Comparison of ENCODE assay signal across 8 mouse cellular contexts in the genomic region with DNA sequence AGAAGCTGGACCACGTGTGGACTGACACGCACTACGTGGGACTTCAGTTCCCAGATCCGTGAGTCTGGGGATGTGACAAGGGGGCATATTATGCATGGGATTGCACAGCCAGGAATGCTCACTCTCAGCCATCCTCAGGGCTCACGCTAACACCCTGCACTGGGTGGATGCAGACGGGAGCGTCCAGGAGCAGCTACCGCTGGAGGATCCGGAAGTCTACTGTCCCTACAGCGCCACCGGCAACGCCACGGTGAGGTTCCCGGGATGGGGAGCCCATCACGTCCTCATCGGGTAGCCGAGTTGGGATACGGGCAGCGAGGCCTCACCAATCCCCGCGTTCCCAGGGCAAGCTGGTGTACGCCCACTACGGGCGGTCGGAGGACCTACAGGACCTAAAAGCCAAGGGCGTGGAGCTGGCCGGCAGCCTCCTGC. TPM values are rescaled to one million over a fixed set of nuclear protein-coding genes. Genes with fewer than 3 reads are reported as not detected.
DNase-seq lines count a peak whose midpoint lies in the region; ATAC-seq and TF ChIP-seq lines count a peak whose summit lies in the region.

No protein-coding gene starts in this region.

- ATAC-seq in forebrain, embryonic 16.5 days = no peak
- no peak; the same call in 1 of the 2 replicates for ATAC-seq in hindbrain, embryonic 15.5 days (ENCODE audit: low FRiP score, low read depth)
- ATAC-seq in stomach, embryonic 14.5 days (ENCODE audit: insufficient number of reproducible peaks, insufficient read depth, low FRiP score, low read depth) = no peak
- no peak for ATAC-seq in megakaryocyte progenitor cell, adult 5-6 weeks (replicated peaks; ENCODE audit: poor library complexity)

- H3K27ac ChIP-seq in ES-E14 (ENCODE audit: insufficient read depth, low read depth, low read length, poor library complexity, severe bottlenecking) = no peak overlapping the region
- no peak overlapping the region for H3K27ac ChIP-seq in forebrain, embryonic 16.5 days (ENCODE audit: low read length)
- no peak overlapping the region for H3K27ac ChIP-seq in hindbrain, embryonic 15.5 days (replicated peaks)
- H3K27ac ChIP-seq in stomach, embryonic 14.5 days (ENCODE audit: low read length) = no peak overlapping the region

- no peak for DNase-seq in ES-E14 (ENCODE audit: low read depth, low spot score)
- peak; percentile 75 for DNase-seq in cerebellum, adult 11 months
- peak; percentile 52 to 68 for DNase-seq in left cerebral cortex, postnatal 25 days (ENCODE audit: low spot score in 2 of 2)
- DNase-seq in lung, postnatal 4 days = peak; percentile 49

- no peaks in the 10 kb centered on the region for H3K36me3 ChIP-seq in ES-E14 (ENCODE audit: control insufficient read depth, insufficient read depth, low read length, poor library complexity, severe bottlenecking)
- H3K36me3 ChIP-seq in forebrain, embryonic 16.5 days (ENCODE audit: control insufficient read depth, insufficient read depth) = no peaks in the 10 kb centered on the region
- no peaks in the 10 kb centered on the region for H3K36me3 ChIP-seq in hindbrain, embryonic 15.5 days
- no peaks in the 10 kb centered on the region for H3K36me3 ChIP-seq in stomach, embryonic 14.5 days (ENCODE audit: control insufficient read depth, insufficient read depth, low read length)

- H3K4me2 ChIP-seq in forebrain, embryonic 16.5 days (ENCODE audit: low read length) = peak overlapping the region; percentile 50
- H3K4me2 ChIP-seq in hindbrain, embryonic 15.5 days = peak overlapping the region; percentile 54
- H3K4me2 ChIP-seq in stomach, embryonic 14.5 days (replicated peaks; ENCODE audit: low read depth, low read length) = peak overlapping the region; percentile 46

- 5% methylated on average over 27 of the region's 27 CpGs for WGBS in forebrain, embryonic 16.5 days
- WGBS in hindbrain, embryonic 15.5 days = 6% methylated on average over 27 of the region's 27 CpGs
- 9% methylated on average over 27 of the region's 27 CpGs for WGBS in stomach, embryonic 14.5 days

- H3K4me3 ChIP-seq in ES-E14 (ENCODE audit: insufficient read depth in 1 of 2, low read depth in 1 of 2, low read length in 2 of 2, poor library complexity in 1 of 2, severe bottlenecking in 1 of 2) = peak overlapping the region; percentile 1; a peak in 1 of 4 replicates
- peak overlapping the region; percentile 16 for H3K4me3 ChIP-seq in forebrain, embryonic 16.5 days (replicated peaks; ENCODE audit: low read length)
- peak overlapping the region; percentile 28 for H3K4me3 ChIP-seq in hindbrain, embryonic 15.5 days
- H3K4me3 ChIP-seq in stomach, embryonic 14.5 days (ENCODE audit: low read depth, low read length) = peak overlapping the region; percentile 20; the same call in 1 of the 2 replicates

- H3K9me3 ChIP-seq in ES-E14 (ENCODE audit: control insufficient read depth, insufficient read depth, low read depth, low read length) = no peaks in the 10 kb centered on the region
- no peaks in the 10 kb centered on the region for H3K9me3 ChIP-seq in forebrain, embryonic 16.5 days (ENCODE audit: control insufficient read depth, low read length)
- H3K9me3 ChIP-seq in hindbrain, embryonic 15.5 days = no peaks in the 10 kb centered on the region
- H3K9me3 ChIP-seq in stomach, embryonic 14.5 days (ENCODE audit: control insufficient read depth, low read depth, low read length) = no peaks in the 10 kb centered on the region

- no peaks in the 10 kb centered on the region; the same call in 1 of the 2 replicates for H3K27me3 ChIP-seq in forebrain, embryonic 16.5 days (replicated peaks; ENCODE audit: control insufficient read depth, insufficient read depth, low read length)
- H3K27me3 ChIP-seq in hindbrain, embryonic 15.5 days = no peaks in the 10 kb centered on the region
- no peaks in the 10 kb centered on the region for H3K27me3 ChIP-seq in stomach, embryonic 14.5 days (ENCODE audit: control insufficient read depth, insufficient read depth, low read length)

- H3K4me1 ChIP-seq in ES-E14 (ENCODE audit: control insufficient read depth in 2 of 2, insufficient read depth in 2 of 2, low read length in 2 of 2, poor library complexity in 1 of 2) = peaks cover 0 to 5% of the 10 kb centered on the region in 2 experiments; a peak in 1 of 4 replicates
- H3K4me1 ChIP-seq in forebrain, embryonic 16.5 days (replicated peaks; ENCODE audit: control insufficient read depth, insufficient read depth, low read length) = no peaks in the 10 kb centered on the region; the same call in 1 of the 2 replicates
- H3K4me1 ChIP-seq in hindbrain, embryonic 15.5 days (replicated peaks) = peaks cover 4% of the 10 kb centered on the region; the same call in 1 of the 2 replicates
- H3K4me1 ChIP-seq in stomach, embryonic 14.5 days (ENCODE audit: control insufficient read depth, insufficient read depth, low read length) = no peaks in the 10 kb centered on the region

- intact Hi-C loops in left cerebral cortex, postnatal 25 days (cut with DNase I) = no loop called here

- no peak overlapping the region; the same call in 1 of the 2 replicates for H3K9ac ChIP-seq in ES-E14 (ENCODE audit: insufficient read depth, low read depth, low read length, poor library complexity, severe bottlenecking)
- peak overlapping the region; percentile 50 for H3K9ac ChIP-seq in forebrain, embryonic 16.5 days (replicated peaks; ENCODE audit: low read depth, low read length)
- peak overlapping the region; percentile 30; the same call in 1 of the 2 replicates for H3K9ac ChIP-seq in hindbrain, embryonic 15.5 days
- no peak overlapping the region for H3K9ac ChIP-seq in stomach, embryonic 14.5 days (replicated peaks; ENCODE audit: low read depth, low read length)

- in situ Hi-C loops in ES-E14 (cut with MboI; ENCODE audit: low sequenced_read_pairs in 2 of 2, unreplicated experiment in 2 of 2) = no loop called here

TF ChIP-seq in ES-E14, 5 proteins besides CTCF, POLR2A, EP300 and RAD21:
- TF ChIP-seq MAFK (IDR thresholded peaks at IDR 0.05; ENCODE audit: insufficient read depth, low read depth, low read length) = no peak
- no peak for TF ChIP-seq CHD2 (IDR thresholded peaks at IDR 0.05; ENCODE audit: low read depth, low read length)
- TF ChIP-seq HCFC1 (IDR thresholded peaks at IDR 0.05; ENCODE audit: borderline replicate concordance, insufficient read depth, low read length) = no peak
- no peak for TF ChIP-seq ZNF384 (IDR thresholded peaks at IDR 0.05; ENCODE audit: low read depth, low read length)
- TF ChIP-seq ZC3H11A (IDR thresholded peaks at IDR 0.05; ENCODE audit: borderline replicate concordance, low read depth, low read length) = no peak

RNA-seq across cellular contexts. Expression of gene Tfr2, which starts 4.8 kb away (rescaled TPM):
- 3.7 and 7.6 TPM in 2 replicates for total RNA-seq in ES-E14 (2012; rRNA removed)
- polyA plus RNA-seq in forebrain, embryonic 16.5 days (2015; fragmentation: Nextera tagmentation; extraction: Ambion mirVana) = 2.3 and 3.1 TPM in 2 replicates
- polyA plus RNA-seq in hindbrain, embryonic 15.5 days (2015; fragmentation: Nextera tagmentation; extraction: Ambion mirVana) = 6.1 and 6.4 TPM in 2 replicates
- 1 to 10 TPM; 8.1 to 8.9 TPM for total RNA-seq in left cerebral cortex, postnatal 25 days (2021)
- polyA plus RNA-seq in stomach, embryonic 14.5 days (2014; fragmentation: Nextera tagmentation; extraction: Ambion mirVana) = 0.43 and 0.46 TPM in 2 replicates
- total RNA-seq in megakaryocyte progenitor cell, adult 5-6 weeks (2015) = 14.1 and 20.7 TPM in 2 replicates
- 13.2 and 23.4 TPM in 2 replicates for total RNA-seq in megakaryocyte progenitor cell, adult 5-6 weeks (2017)

RNA-seq across cellular contexts. Expression of gene Actl6b, which starts 21.2 kb away (rescaled TPM):
- not detected in 2 replicates for total RNA-seq in ES-E14 (2012; rRNA removed)
- polyA plus RNA-seq in forebrain, embryonic 16.5 days (2015; fragmentation: Nextera tagmentation; extraction: Ambion mirVana) = 254 and 298 TPM in 2 replicates
- polyA plus RNA-seq in hindbrain, embryonic 15.5 days (2015; fragmentation: Nextera tagmentation; extraction: Ambion mirVana) = 251 and 285 TPM in 2 replicates
- 100 to 1,000 TPM; 109 to 118 TPM for total RNA-seq in left cerebral cortex, postnatal 25 days (2021)
- polyA plus RNA-seq in stomach, embryonic 14.5 days (2014; fragmentation: Nextera tagmentation; extraction: Ambion mirVana) = 6.7 and 7.3 TPM in 2 replicates
- not detected in 2 replicates for total RNA-seq in megakaryocyte progenitor cell, adult 5-6 weeks (2015)
- total RNA-seq in megakaryocyte progenitor cell, adult 5-6 weeks (2017) = not detected in 2 replicates

RNA-seq across cellular contexts. Expression of gene Mospd3, which starts 26.4 kb away (rescaled TPM):
- total RNA-seq in ES-E14 (2012; rRNA removed) = 7.8 and 12.9 TPM in 2 replicates
- 43.5 and 43.7 TPM in 2 replicates for polyA plus RNA-seq in forebrain, embryonic 16.5 days (2015; fragmentation: Nextera tagmentation; extraction: Ambion mirVana)
- 59.7 and 73.5 TPM in 2 replicates for polyA plus RNA-seq in hindbrain, embryonic 15.5 days (2015; fragmentation: Nextera tagmentation; extraction: Ambion mirVana)
- total RNA-seq in left cerebral cortex, postnatal 25 days (2021) = 10 to 100 TPM; 18.2 to 22.2 TPM
- 32.3 and 34.2 TPM in 2 replicates for polyA plus RNA-seq in stomach, embryonic 14.5 days (2014; fragmentation: Nextera tagmentation; extraction: Ambion mirVana)
- 95.4 and 97.5 TPM in 2 replicates for total RNA-seq in megakaryocyte progenitor cell, adult 5-6 weeks (2015)
- total RNA-seq in megakaryocyte progenitor cell, adult 5-6 weeks (2017) = 3.6 and 5.5 TPM in 2 replicates

RNA-seq across cellular contexts. Expression of gene Pcolce, which starts 39.1 kb away (rescaled TPM):
- 134 and 157 TPM in 2 replicates for total RNA-seq in ES-E14 (2012; rRNA removed)
- 10.6 and 18.3 TPM in 2 replicates for polyA plus RNA-seq in forebrain, embryonic 16.5 days (2015; fragmentation: Nextera tagmentation; extraction: Ambion mirVana)
- polyA plus RNA-seq in hindbrain, embryonic 15.5 days (2015; fragmentation: Nextera tagmentation; extraction: Ambion mirVana) = 16.6 and 19.4 TPM in 2 replicates
- total RNA-seq in left cerebral cortex, postnatal 25 days (2021) = 10 to 100 TPM; 12.1 to 13.7 TPM
- polyA plus RNA-seq in stomach, embryonic 14.5 days (2014; fragmentation: Nextera tagmentation; extraction: Ambion mirVana) = 143 and 145 TPM in 2 replicates
- total RNA-seq in megakaryocyte progenitor cell, adult 5-6 weeks (2015) = not detected in 2 replicates
- total RNA-seq in megakaryocyte progenitor cell, adult 5-6 weeks (2017) = not detected in 2 replicates

RNA-seq across cellular contexts. Expression of gene Gnb2, which starts 41.2 kb away (rescaled TPM):
- 259 and 297 TPM in 2 replicates for total RNA-seq in ES-E14 (2012; rRNA removed)
- polyA plus RNA-seq in forebrain, embryonic 16.5 days (2015; fragmentation: Nextera tagmentation; extraction: Ambion mirVana) = 498 and 517 TPM in 2 replicates
- 516 and 544 TPM in 2 replicates for polyA plus RNA-seq in hindbrain, embryonic 15.5 days (2015; fragmentation: Nextera tagmentation; extraction: Ambion mirVana)
- total RNA-seq in left cerebral cortex, postnatal 25 days (2021) = 100 to 1,000 TPM; 662 to 684 TPM
- 404 and 443 TPM in 2 replicates for polyA plus RNA-seq in stomach, embryonic 14.5 days (2014; fragmentation: Nextera tagmentation; extraction: Ambion mirVana)
- total RNA-seq in megakaryocyte progenitor cell, adult 5-6 weeks (2015) = 193 and 223 TPM in 2 replicates
- 187 and 251 TPM in 2 replicates for total RNA-seq in megakaryocyte progenitor cell, adult 5-6 weeks (2017)

Comparison
In these comparisons a context has a peak if more than half of its experiments do, and no peak if none do; other contexts are left out.
1. H3K9ac ChIP-seq: peak in forebrain, embryonic 16.5 days (single experiment) and hindbrain, embryonic 15.5 days (single experiment); none in ES-E14 (single experiment) and stomach, embryonic 14.5 days (single experiment).
2. RNA of gene Actl6b, which starts 21.2 kb away (total RNA-seq): 109 to 118 TPM in left cerebral cortex, postnatal 25 days; not detected in ES-E14 and not detected in megakaryocyte progenitor cell, adult 5-6 weeks; every median in the first group is over 100 times any median in the second.
3. Peak in every context shown above with its lines, with median percentiles within 50 percentile points of each other: H3K4me3 ChIP-seq and H3K4me2 ChIP-seq.